ENCODE assay signal across 8 mouse cellular contexts in genomic region chr4:82512743-82513425, GRCm38 (mm10).
DNase-seq lines count a peak whose midpoint lies in the region; ATAC-seq lines count a peak whose summit lies in the region.

No protein-coding gene starts in this region.

- peak overlapping the region; percentile 94 for H3K4me2 ChIP-seq in hindbrain, embryonic 13.5 days

- H3K9me3 ChIP-seq in hindbrain, embryonic 13.5 days = no peaks in the 10 kb centered on the region

- H3K9ac ChIP-seq in hindbrain, embryonic 13.5 days = peak overlapping the region; percentile 75

- peak overlapping the region; percentile 92 for H3K27ac ChIP-seq in hindbrain, embryonic 13.5 days

- peaks cover 26% of the 10 kb centered on the region for H3K4me1 ChIP-seq in hindbrain, embryonic 13.5 days (replicated peaks)

- H3K4me3 ChIP-seq in hindbrain, embryonic 13.5 days = peak overlapping the region; percentile 51

- H3K27me3 ChIP-seq in hindbrain, embryonic 13.5 days = 0 out of 2 replicates have a peak, but pooled peaks cover 2% of the 10 kb centered on the region

- no peaks in the 10 kb centered on the region for H3K36me3 ChIP-seq in hindbrain, embryonic 13.5 days

- peak; percentile 98 for ATAC-seq in hindbrain, embryonic 13.5 days (ENCODE audit: low FRiP score)

- WGBS in hindbrain, embryonic 13.5 days = under 1% methylated on average over 58 of the region's 63 CpGs

- DNase-seq in T-cell, adult 2 months (ENCODE audit: low spot score) = peak; percentile 16
- DNase-seq in cerebellum, postnatal 10 days = peak; percentile 99
- DNase-seq in frontal cortex, postnatal 25 days (ENCODE audit: low spot score in 2 of 2) = peak; percentile 82 to 83
- peak; percentile 94 to 96 for DNase-seq in left cerebral cortex, adult 18-20 months (ENCODE audit: low spot score in 2 of 2)
- peak; percentile 95 for DNase-seq in lung, postnatal 36 days
- DNase-seq in right cerebral cortex, adult 18-20 months = peak; percentile 96
- DNase-seq in urinary bladder, adult 18-20 months (ENCODE audit: low spot score in 2 of 2) = peak; percentile 97 to 99

Comparison
In these comparisons a context has a peak if more than half of its experiments do, and no peak if none do; other contexts are left out.
1. Peak in every context shown above with its lines: DNase-seq, ATAC-seq, H3K4me3 ChIP-seq and H3K27ac ChIP-seq.
2. DNase-seq: peak in every context shown above with its lines; median percentile 99 in cerebellum, postnatal 10 days; 98 in urinary bladder, adult 18-20 months; 96 in right cerebral cortex, adult 18-20 months; 95 in left cerebral cortex, adult 18-20 months; 95 in lung, postnatal 36 days; 82 in frontal cortex, postnatal 25 days; 16 in T-cell, adult 2 months.